Mouse (Mus musculus) adrenal gland, postnatal 4 days (tissue): Measurements from ENCODE around the gene Snap29. TPM values are rescaled to one million over a fixed set of nuclear protein-coding genes. Genes with fewer than 3 reads are reported as not detected.

Experiments
- DNase-seq, 2 experiments: peaks; one replicate each; pipeline ENCODE4 v3.0.0; 2021 to 2022; ENCODE audit warnings: low spot score in 2 of 2, mixed read lengths in 2 of 2
- long read RNA-seq, 2 experiments: library from polyadenylated mRNA; stranded (forward); transcript quantifications; one replicate each; pipeline ENCODE4 v2.0.0; 2021
- total RNA-seq, 2 experiments: library from RNA; stranded (reverse); gene quantifications; 2 replicates each; pipeline ENCODE4 v1.2.3; 2021

The Snap29 gene
- 10 to 100 TPM; 22.9 TPM for total RNA-seq
- long read RNA-seq, experiment 1, transcript Snap29-201 (5 exons, 3,447 nt) = major isoform, 5 of 5 reads
- long read RNA-seq, experiment 1, partial matches to known transcripts = 0 of 5 reads
- long read RNA-seq, experiment 1, other reads (novel, unspliced or antisense) = 0 of 5 reads
- long read RNA-seq, experiment 2, partial matches to known transcripts = 0 of 7 reads
- long read RNA-seq, experiment 2, other reads (novel, unspliced or antisense) = 3 of 7 reads

GRCm38 (mm10) chr16:17405736-17406443, at the start of gene Snap29, which contains the start of gene Pi4ka:
TSS of gene Snap29 (plus strand) at chr16:17405986.
TSS of gene Pi4ka (minus strand) at chr16:17406314.
- peak; percentile 99 to 100 for DNase-seq

- DNase-seq = no peak
Observed at GRCm38 (mm10) chr16:17356031-17356430, 49.8 kb upstream of the Snap29 start.

- DNase-seq = no peak
Observed at GRCm38 (mm10) chr16:17358787-17359186, 47.0 kb upstream of the Snap29 start.

GRCm38 (mm10) chr16:17382306-17382705, 23.5 kb upstream of the Snap29 start:
- no peak for DNase-seq

GRCm38 (mm10) chr16:17383594-17384326, 22.0 kb upstream of the Snap29 start:
- DNase-seq = no peak

GRCm38 (mm10) chr16:17392784-17393183, 13.0 kb upstream of the Snap29 start:
- no peak for DNase-seq

GRCm38 (mm10) chr16:17402855-17403254, 2.9 kb upstream of the Snap29 start:
- no peak for DNase-seq

GRCm38 (mm10) chr16:17405271-17405696, 502 bp upstream of the Snap29 start:
- DNase-seq = peak; percentile 31 to 45

GRCm38 (mm10) chr16:17406512-17407231, 886 bp downstream of the Snap29 start:
- no peak for DNase-seq

GRCm38 (mm10) chr16:17409046-17409445, 3.3 kb downstream of the Snap29 start:
- no peak for DNase-seq

GRCm38 (mm10) chr16:17410209-17410608, 4.4 kb downstream of the Snap29 start:
- DNase-seq = no peak

GRCm38 (mm10) chr16:17423021-17423420, 17.2 kb downstream of the Snap29 start:
- no peak for DNase-seq

GRCm38 (mm10) chr16:17432576-17432975, 26.8 kb downstream of the Snap29 start:
- no peak for DNase-seq

GRCm38 (mm10) chr16:17451541-17452372, 46.0 kb downstream of the Snap29 start, which contains the start of gene Crkl:
TSS of gene Crkl (plus strand) at chr16:17451987.
- peak; percentile 94 to 97 for DNase-seq

- DNase-seq = peak in 1 of 2 experiments; percentile 13
Observed at GRCm38 (mm10) chr16:17452373-17452715, 46.6 kb downstream of the Snap29 start.

- DNase-seq = no peak
Observed at GRCm38 (mm10) chr16:17456901-17457300, 51.1 kb downstream of the Snap29 start.

GRCm38 (mm10) chr16:17460254-17460653, 54.5 kb downstream of the Snap29 start:
- DNase-seq = no peak

- no peak for DNase-seq
Observed at GRCm38 (mm10) chr16:17461596-17461995, 55.8 kb downstream of the Snap29 start.

GRCm38 (mm10) chr16:17463184-17463583, 57.4 kb downstream of the Snap29 start:
- DNase-seq = no peak
